Mouse (Mus musculus): Measurements from ENCODE around the gene Glis3. TPM values are rescaled to one million over a fixed set of nuclear protein-coding genes. Genes with fewer than 3 reads are reported as not detected.

The Glis3 gene
- polyA plus RNA-seq, 1 experiment: 1.4 TPM

- Histone ChIP-seq H3K27me3 (ENCODE audit: control insufficient read depth, insufficient read depth, low read length) (no peaks in the 10 kb centered on the region), H3K4me1 (ENCODE audit: control insufficient read depth, insufficient read depth, low read length) (no peaks in the 10 kb centered on the region), H3K36me3 (ENCODE audit: control insufficient read depth, insufficient read depth, low read length) (no peaks in the 10 kb centered on the region), H3K27ac (ENCODE audit: control insufficient read depth, insufficient read depth, low read depth, low read length) (no peak overlapping the region), H3K4me3 (ENCODE audit: control insufficient read depth, low read depth, low read length) (no peak overlapping the region)
- TF ChIP-seq CTCF (IDR thresholded peaks at IDR 0.05; ENCODE audit: control insufficient read depth, insufficient read depth, insufficient replicate concordance, low read depth, low read length) (no peak), POLR2A (IDR thresholded peaks at IDR 0.05; ENCODE audit: control insufficient read depth, low read depth, low read length) (no peak)
Observed at GRCm38 (mm10) chr19:28283241-28284097, 396.4 kb downstream of the Glis3 start.

DNA sequence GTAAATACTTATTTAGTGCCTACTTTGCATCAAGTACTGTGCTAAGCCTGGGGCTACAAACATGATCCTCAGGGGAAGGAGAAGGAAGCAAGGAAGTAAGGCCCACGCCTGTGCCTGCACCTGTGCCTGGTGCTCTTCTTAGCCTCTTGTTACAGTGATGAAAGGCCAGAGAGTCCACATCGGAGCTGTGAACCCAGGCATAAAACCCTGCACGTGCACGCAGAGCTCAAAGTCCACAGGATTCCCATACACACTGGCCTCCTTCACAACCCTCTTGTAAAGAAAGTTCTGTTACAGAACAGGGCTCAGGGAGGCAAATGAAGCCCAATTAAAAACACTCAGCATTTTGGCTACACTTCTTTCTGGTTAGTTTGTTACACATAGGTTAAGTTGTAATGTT, 398.5 kb downstream of the Glis3 start:
- Histone ChIP-seq H3K4me1 (ENCODE audit: control insufficient read depth, insufficient read depth, low read length) (no peaks in the 10 kb centered on the region), H3K27ac (ENCODE audit: control insufficient read depth, insufficient read depth, low read depth, low read length) (no peak overlapping the region), H3K36me3 (ENCODE audit: control insufficient read depth, insufficient read depth, low read length) (no peaks in the 10 kb centered on the region), H3K4me3 (ENCODE audit: control insufficient read depth, low read depth, low read length) (no peak overlapping the region), H3K27me3 (ENCODE audit: control insufficient read depth, insufficient read depth, low read length) (no peaks in the 10 kb centered on the region)
- TF ChIP-seq CTCF (IDR thresholded peaks at IDR 0.05; ENCODE audit: control insufficient read depth, insufficient read depth, insufficient replicate concordance, low read depth, low read length): no peak
- TF ChIP-seq POLR2A (IDR thresholded peaks at IDR 0.05; ENCODE audit: control insufficient read depth, low read depth, low read length): no peak

DNA sequence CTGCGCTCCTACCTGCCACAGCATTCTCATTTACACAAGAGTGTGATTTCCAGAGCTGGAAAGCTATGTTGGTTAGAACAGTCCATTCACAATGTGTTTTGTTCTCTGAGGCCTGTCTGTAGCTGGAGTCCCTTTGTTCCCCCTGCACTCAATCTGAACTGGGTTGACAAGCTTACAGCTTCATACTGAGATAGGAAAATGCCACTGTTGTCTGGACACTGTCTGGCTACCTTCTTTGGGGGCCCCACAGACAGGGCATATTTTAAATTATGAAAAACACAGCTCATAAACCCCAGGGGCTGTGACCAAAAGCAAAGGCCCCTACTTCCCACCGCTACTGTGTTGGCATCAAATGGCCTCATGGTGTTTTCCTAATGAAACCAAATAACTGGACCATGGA, 402.8 kb downstream of the Glis3 start:
- H3K4me1 ChIP-seq (ENCODE audit: control insufficient read depth, insufficient read depth, low read length): no peaks in the 10 kb centered on the region
- no peaks in the 10 kb centered on the region for H3K27me3 ChIP-seq (ENCODE audit: control insufficient read depth, insufficient read depth, low read length)
- H3K27ac ChIP-seq (ENCODE audit: control insufficient read depth, insufficient read depth, low read depth, low read length): no peak overlapping the region
- no peaks in the 10 kb centered on the region for H3K36me3 ChIP-seq (ENCODE audit: control insufficient read depth, insufficient read depth, low read length)
- TF ChIP-seq POLR2A (IDR thresholded peaks at IDR 0.05; ENCODE audit: control insufficient read depth, low read depth, low read length) (no peak), CTCF (IDR thresholded peaks at IDR 0.05; ENCODE audit: control insufficient read depth, insufficient read depth, insufficient replicate concordance, low read depth, low read length) (no peak)
- no peak overlapping the region for H3K4me3 ChIP-seq (ENCODE audit: control insufficient read depth, low read depth, low read length)

DNA sequence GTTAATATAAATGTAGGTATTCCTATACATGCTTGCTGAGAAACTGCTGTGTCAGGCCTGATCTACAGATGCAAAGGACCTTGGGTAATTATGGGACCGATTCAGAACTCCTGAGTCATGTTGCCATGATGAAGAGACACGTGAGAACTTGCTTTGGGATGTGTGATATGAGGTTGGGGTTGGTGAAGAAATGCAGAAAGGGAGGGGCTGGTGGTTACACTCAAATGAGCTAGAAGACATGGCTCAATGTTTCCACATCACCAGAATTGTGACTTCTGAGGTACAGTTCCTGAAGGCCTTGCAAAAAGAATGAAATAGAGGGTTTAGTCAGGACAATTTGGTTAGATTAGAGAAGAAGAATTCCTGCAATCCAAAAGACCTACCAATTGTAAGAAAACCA, 405.4 kb downstream of the Glis3 start:
- TF ChIP-seq POLR2A (IDR thresholded peaks at IDR 0.05; ENCODE audit: control insufficient read depth, low read depth, low read length) (no peak), CTCF (IDR thresholded peaks at IDR 0.05; ENCODE audit: control insufficient read depth, insufficient read depth, insufficient replicate concordance, low read depth, low read length) (no peak)
- Histone ChIP-seq H3K36me3 (ENCODE audit: control insufficient read depth, insufficient read depth, low read length) (no peaks in the 10 kb centered on the region), H3K4me1 (ENCODE audit: control insufficient read depth, insufficient read depth, low read length) (no peaks in the 10 kb centered on the region), H3K27me3 (ENCODE audit: control insufficient read depth, insufficient read depth, low read length) (no peaks in the 10 kb centered on the region), H3K4me3 (ENCODE audit: control insufficient read depth, low read depth, low read length) (no peak overlapping the region), H3K27ac (ENCODE audit: control insufficient read depth, insufficient read depth, low read depth, low read length) (no peak overlapping the region)

GRCm38 (mm10) chr19:28273946-28274345, 405.9 kb downstream of the Glis3 start:
- Histone ChIP-seq H3K36me3 (ENCODE audit: control insufficient read depth, insufficient read depth, low read length) (no peaks in the 10 kb centered on the region), H3K4me1 (ENCODE audit: control insufficient read depth, insufficient read depth, low read length) (no peaks in the 10 kb centered on the region), H3K27me3 (ENCODE audit: control insufficient read depth, insufficient read depth, low read length) (no peaks in the 10 kb centered on the region), H3K4me3 (ENCODE audit: control insufficient read depth, low read depth, low read length) (no peak overlapping the region), H3K27ac (ENCODE audit: control insufficient read depth, insufficient read depth, low read depth, low read length) (no peak overlapping the region)
- TF ChIP-seq CTCF (IDR thresholded peaks at IDR 0.05; ENCODE audit: control insufficient read depth, insufficient read depth, insufficient replicate concordance, low read depth, low read length) (no peak), POLR2A (IDR thresholded peaks at IDR 0.05; ENCODE audit: control insufficient read depth, low read depth, low read length) (no peak)

- no peak overlapping the region for H3K27ac ChIP-seq (ENCODE audit: control insufficient read depth, insufficient read depth, low read depth, low read length)
- no peaks in the 10 kb centered on the region for H3K36me3 ChIP-seq (ENCODE audit: control insufficient read depth, insufficient read depth, low read length)
- H3K4me1 ChIP-seq (ENCODE audit: control insufficient read depth, insufficient read depth, low read length): no peaks in the 10 kb centered on the region
- H3K4me3 ChIP-seq (ENCODE audit: control insufficient read depth, low read depth, low read length): no peak overlapping the region
- TF ChIP-seq CTCF (IDR thresholded peaks at IDR 0.05; ENCODE audit: control insufficient read depth, insufficient read depth, insufficient replicate concordance, low read depth, low read length) (no peak), POLR2A (IDR thresholded peaks at IDR 0.05; ENCODE audit: control insufficient read depth, low read depth, low read length) (no peak)
- no peaks in the 10 kb centered on the region for H3K27me3 ChIP-seq (ENCODE audit: control insufficient read depth, insufficient read depth, low read length)
Observed at GRCm38 (mm10) chr19:28266850-28267249, 413.0 kb downstream of the Glis3 start.

- TF ChIP-seq CTCF (IDR thresholded peaks at IDR 0.05; ENCODE audit: control insufficient read depth, insufficient read depth, insufficient replicate concordance, low read depth, low read length): no peak
- TF ChIP-seq POLR2A (IDR thresholded peaks at IDR 0.05; ENCODE audit: control insufficient read depth, low read depth, low read length): no peak
- no peak overlapping the region for H3K4me3 ChIP-seq (ENCODE audit: control insufficient read depth, low read depth, low read length)
- H3K4me1 ChIP-seq (ENCODE audit: control insufficient read depth, insufficient read depth, low read length): no peaks in the 10 kb centered on the region
- H3K27ac ChIP-seq (ENCODE audit: control insufficient read depth, insufficient read depth, low read depth, low read length): no peak overlapping the region
- no peaks in the 10 kb centered on the region for H3K27me3 ChIP-seq (ENCODE audit: control insufficient read depth, insufficient read depth, low read length)
- H3K36me3 ChIP-seq (ENCODE audit: control insufficient read depth, insufficient read depth, low read length): no peaks in the 10 kb centered on the region
Observed at GRCm38 (mm10) chr19:28265776-28266175, 414.1 kb downstream of the Glis3 start.
